In the genomic region with DNA sequence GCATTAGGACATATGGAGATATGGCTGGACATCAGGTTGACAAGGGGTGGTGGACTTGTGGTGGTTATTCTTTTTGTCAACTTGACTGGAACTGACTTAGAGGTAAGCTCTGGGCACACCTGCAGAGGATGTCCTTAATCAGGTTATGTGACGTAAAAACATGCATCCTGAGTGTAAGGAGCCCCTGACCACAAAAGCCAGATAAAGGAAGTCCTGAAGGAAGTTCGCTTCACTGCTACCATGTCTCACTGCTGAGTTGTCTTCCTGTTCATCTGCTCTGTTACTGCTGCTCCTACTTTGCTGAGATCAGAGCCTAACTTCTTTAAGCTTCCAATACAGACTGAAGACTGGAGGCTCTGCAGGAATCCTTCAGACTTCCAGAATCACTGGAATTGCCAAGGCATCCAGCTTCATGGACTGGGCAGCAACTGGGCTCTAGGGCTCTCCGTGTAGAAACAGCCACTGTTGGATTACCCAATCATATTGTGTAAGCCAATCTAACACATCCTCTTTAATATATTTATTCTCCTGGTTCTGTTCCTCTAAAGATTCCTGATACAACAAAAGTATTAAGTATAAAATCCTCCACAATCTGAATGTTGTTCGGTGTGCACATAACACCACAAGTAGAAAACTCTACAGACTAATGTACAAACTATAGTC, we compare ENCODE assay signal across 11 mouse cellular contexts.
DNase-seq lines count a peak whose midpoint lies in the region; ATAC-seq lines count a peak whose summit lies in the region.
"Had no signal": no experiment of that assay in that cellular context is flagged by ENCODE, and none has a peak within 500 bp of the region (broad histone marks: within the 10 kb centered on the region; RNA-seq: fewer than 3 reads in every experiment).

No protein-coding gene starts in this region.

- peak; percentile 95 for ATAC-seq in CD4-positive, CD25-positive, alpha-beta regulatory T cell, adult 4 months
- ATAC-seq in hematopoietic stem cell, adult 5-6 weeks (replicated peaks in 1 of 2; ENCODE audit: insufficient read depth in 1 of 2, low FRiP score in 2 of 2, low TSS enrichment in 1 of 2, low read depth in 1 of 2, poor library complexity in 2 of 2, severe bottlenecking in 2 of 2), result peak; percentile 96 to 97

- H3K36me3 ChIP-seq in splenic B cell, adult 2 months (ENCODE audit: control insufficient read depth, insufficient read depth, low read length, poor library complexity, severe bottlenecking), result peaks cover 6% of the 10 kb centered on the region
- H3K36me3 ChIP-seq: neural tube, embryonic 12.5 days had no signal

- DNase-seq in A20 (ENCODE audit: low read depth, low spot score), result peak; percentile 40
- DNase-seq in splenic B cell, adult 2 months (ENCODE audit: low read depth, low spot score), result peak; percentile 88
- no peak for DNase-seq in right cerebral cortex, postnatal 14 days
- no peak for DNase-seq in adrenal gland, postnatal 4 days (ENCODE audit: low spot score in 2 of 2)
- DNase-seq in cerebellum, postnatal 4 days (ENCODE audit: low spot score in 2 of 2), result no peak
- DNase-seq: adrenal gland, postnatal 14 days; cerebellum, adult 8-10 months; kidney, adult 8-10 months had no signal

- no peaks in the 10 kb centered on the region for H3K27me3 ChIP-seq in splenic B cell, adult 2 months (ENCODE audit: control insufficient read depth, insufficient read depth, low read length, poor library complexity, severe bottlenecking)
- H3K27me3 ChIP-seq: neural tube, embryonic 12.5 days had no signal

Comparison
In these comparisons a context has a peak if more than half of its experiments do, and no peak if none do; other contexts are left out.
1. DNase-seq: peak in A20 (single experiment) and splenic B cell, adult 2 months (single experiment); none in right cerebral cortex, postnatal 14 days (single experiment), adrenal gland, postnatal 4 days (0 of 2) and cerebellum, postnatal 4 days (0 of 2).